Mouse (Mus musculus) E14TG2a.4 (cell line): ENCODE measurements at regions not wholly inside any gene's neighbourhood (a gene's known extent, or its start where the extent isn't known, plus 50 kb on each side); places are given as distances from the start of the nearest gene placed in this dataset.

Experiments
- H3K27me3 ChIP-seq: 2 replicates; pipeline ENCODE4 v1.6.1; 2014; ENCODE audit warnings: low read length, control low read depth; ENCODE audit not compliant: insufficient read depth
- H3K36me3 ChIP-seq: 2 replicates; pipeline ENCODE4 v1.6.1; 2014; ENCODE audit warnings: low read length, control low read depth; ENCODE audit not compliant: insufficient read depth
- H3K4me1 ChIP-seq: replicated peaks from 2 replicates; pipeline ENCODE4 v1.6.1; 2014; ENCODE audit warnings: low read depth, low read length, control low read depth
- H3K4me3 ChIP-seq: replicated peaks from 2 replicates; pipeline ENCODE4 v1.5.1; 2014; ENCODE audit warnings: mild to moderate bottlenecking, low read length
- H3K9me3 ChIP-seq: 2 replicates; pipeline ENCODE4 v1.6.1; 2014; ENCODE audit warnings: low read length, control low read depth
- CTCF ChIP-seq: conservative IDR thresholded peaks from 2 replicates; pipeline ENCODE4 v1.5.1; 2014; ENCODE audit warnings: low read length
- NANOG ChIP-seq: IDR thresholded peaks from 2 replicates; pipeline ENCODE4 v1.6.1; 2014; ENCODE audit warnings: borderline replicate concordance, low read length, mixed read lengths
- POU5F1 ChIP-seq: IDR thresholded peaks from 2 replicates; pipeline ENCODE4 v1.6.1; 2014; ENCODE audit warnings: low read length, borderline replicate concordance

DNA sequence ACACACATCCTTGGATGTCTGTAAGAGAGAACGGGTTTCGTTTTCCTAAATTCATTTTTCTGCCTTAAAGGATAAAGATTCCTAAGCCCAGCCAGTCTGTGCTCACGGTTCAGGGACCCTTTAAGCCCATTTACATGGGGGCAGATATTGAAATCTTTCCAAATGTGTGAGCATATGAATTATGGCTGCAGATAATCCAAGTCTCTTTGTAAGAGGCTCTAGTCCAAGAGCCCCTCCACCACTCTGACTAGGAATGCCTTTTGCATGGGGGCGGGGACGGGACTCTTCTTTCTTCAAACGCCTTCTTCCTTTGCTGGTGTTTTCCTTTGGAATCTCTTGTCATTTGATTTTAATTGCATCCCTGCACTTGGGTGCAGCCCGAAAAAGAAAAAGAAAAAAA is 54.2 kb upstream of the Mgmt start:
- Histone ChIP-seq H3K36me3 (no peaks in the 10 kb centered on the region), H3K4me3 (no peak overlapping the region), H3K27me3 (peaks cover 42% of the 10 kb centered on the region), H3K9me3 (no peaks in the 10 kb centered on the region), H3K4me1 (peaks cover 10% of the 10 kb centered on the region)
- TF ChIP-seq POU5F1 (no peak), NANOG (no peak), CTCF (no peak)

DNA sequence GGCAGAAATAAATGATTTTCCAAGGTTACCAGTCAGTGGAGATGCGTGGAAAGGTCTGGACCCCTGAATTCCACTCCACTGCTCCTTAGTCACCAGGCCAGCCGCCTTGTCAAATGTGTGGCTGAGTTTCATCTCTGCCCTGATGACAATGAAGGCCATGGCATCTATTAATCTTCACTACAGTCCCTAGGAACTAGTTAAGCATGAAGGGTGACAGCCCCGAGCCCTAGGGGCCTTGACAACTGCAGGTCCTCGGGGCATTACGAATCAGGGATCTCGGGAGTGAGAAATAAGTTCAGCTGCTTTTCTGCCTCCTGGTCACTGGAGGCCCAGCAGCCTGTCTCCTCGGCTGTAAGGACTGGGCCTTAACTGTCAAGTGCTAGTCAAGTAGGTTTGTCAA is 51.7 kb upstream of the Mgmt start:
- no peak for TF ChIP-seq CTCF
- TF ChIP-seq NANOG: no peak
- H3K4me3 ChIP-seq: no peak overlapping the region
- no peaks in the 10 kb centered on the region for H3K9me3 ChIP-seq
- peaks cover 44% of the 10 kb centered on the region for H3K27me3 ChIP-seq
- peaks cover 28% of the 10 kb centered on the region for H3K4me1 ChIP-seq
- no peaks in the 10 kb centered on the region for H3K36me3 ChIP-seq

DNA sequence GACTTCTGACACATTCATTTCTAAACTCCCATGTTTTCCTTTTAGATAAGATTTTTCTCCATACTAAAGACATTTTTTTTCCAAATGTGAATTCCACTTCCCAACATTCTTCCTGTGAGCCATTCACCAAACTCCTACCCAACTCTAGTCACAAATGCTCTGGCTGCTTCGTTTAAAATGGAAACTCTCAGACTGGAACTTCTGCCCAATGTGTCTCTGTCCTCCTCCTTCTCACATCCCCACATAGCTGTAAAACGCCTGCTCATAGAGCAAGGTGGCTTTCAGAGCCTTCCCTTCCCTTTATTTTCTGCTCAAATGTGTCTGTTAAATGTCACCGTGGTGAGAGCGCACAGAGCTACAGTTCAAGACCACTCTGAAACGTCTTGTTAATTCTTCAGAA is 50.1 kb upstream of the Mgmt start:
- no peak for TF ChIP-seq NANOG
- TF ChIP-seq POU5F1: no peak
- no peak for TF ChIP-seq CTCF
- Histone ChIP-seq H3K4me1 (peaks cover 28% of the 10 kb centered on the region), H3K36me3 (no peaks in the 10 kb centered on the region), H3K9me3 (no peaks in the 10 kb centered on the region), H3K4me3 (no peak overlapping the region), H3K27me3 (peaks cover 45% of the 10 kb centered on the region)
